Mouse (Mus musculus) stomach, postnatal 0 days (tissue): ENCODE data around the gene Mapk8ip1. TPM values are rescaled to one million over a fixed set of nuclear protein-coding genes. Genes with fewer than 3 reads are reported as not detected.

ENCODE experiments used
- ATAC-seq: fragments of 200-750 bp; cut with Nextera tagmentation; 2 replicates; pipeline ENCODE4 v1.8.0; 2017; ENCODE audit not compliant: low FRiP score, low TSS enrichment
- DNase-seq: peaks from one replicate; pipeline ENCODE4 v3.0.0-alpha.2; 2016; ENCODE audit warnings: low spot score
- H3K27ac ChIP-seq: fragments of 300-500 bp; sonication (generic); replicated peaks from 2 replicates; pipeline ENCODE4 v1.5.1; 2014; ENCODE audit warnings: mild to moderate bottlenecking, control low read depth
- H3K27me3 ChIP-seq: fragments of 300-500 bp; sonication (generic); 2 replicates; pipeline ENCODE4 v1.6.1; 2014; ENCODE audit warnings: low read length; ENCODE audit not compliant: control insufficient read depth, insufficient read depth
- H3K36me3 ChIP-seq: fragments of 300-500 bp; sonication (generic); 2 replicates; pipeline ENCODE4 v1.6.1; 2014; ENCODE audit warnings: low read length, mixed read lengths; ENCODE audit not compliant: control insufficient read depth, insufficient read depth
- H3K4me1 ChIP-seq: fragments of 300-500 bp; sonication (generic); replicated peaks from 2 replicates; pipeline ENCODE4 v1.6.1; 2014; ENCODE audit warnings: antibody characterized with exemption; ENCODE audit not compliant: control insufficient read depth, insufficient read depth
- H3K4me2 ChIP-seq: fragments of 300-500 bp; sonication (generic); replicated peaks from 2 replicates; pipeline ENCODE4 v1.6.1; 2014; ENCODE audit warnings: low read depth, mild to moderate bottlenecking, control low read depth, moderate library complexity
- H3K4me3 ChIP-seq: fragments of 300-500 bp; sonication (generic); 2 replicates; pipeline ENCODE4 v1.5.1; 2014; ENCODE audit warnings: low read depth, low read length, control low read depth
- H3K9ac ChIP-seq: fragments of 300-500 bp; sonication (generic); 2 replicates; pipeline ENCODE4 v1.6.1; 2014; ENCODE audit warnings: mild to moderate bottlenecking, low read length, control low read depth, mixed read lengths
- H3K9me3 ChIP-seq: fragments of 300-500 bp; sonication (generic); 2 replicates; pipeline ENCODE4 v1.6.1; 2016; ENCODE audit warnings: low read length; ENCODE audit not compliant: control insufficient read depth
- CTCF ChIP-seq: IDR thresholded peaks from 2 replicates; pipeline ENCODE4 v1.5.1; 2016; ENCODE audit warnings: antibody characterized with exemption, low read depth, mild to moderate bottlenecking, moderate library complexity
- EP300 ChIP-seq: optimal IDR thresholded peaks from 2 replicates; pipeline ENCODE3; 2016; ENCODE audit warnings: antibody characterized with exemption
- WGBS: fragments of 180-500 bp; shearing (Covaris S2); extraction: QIAGEN DNeasy Blood & Tissue Kit; methylation state at CpG from one replicate; pipeline ENCODE4 v1.1.7; 2014; 5-methylcytosine and 5-hydroxymethylcytosine counted together
- polyA plus RNA-seq: library from polyadenylated mRNA; unstranded; fragments of >200 nt; fragmentation: Nextera tagmentation; extraction: Ambion mirVana; gene quantifications from 2 replicates; pipeline ENCODE4 v1.2.1, GENCODE M21; 2015

Mapk8ip1 gene
- polyA plus RNA-seq, 1 experiment from 2014 or later, result 10.3 TPM

DNA sequence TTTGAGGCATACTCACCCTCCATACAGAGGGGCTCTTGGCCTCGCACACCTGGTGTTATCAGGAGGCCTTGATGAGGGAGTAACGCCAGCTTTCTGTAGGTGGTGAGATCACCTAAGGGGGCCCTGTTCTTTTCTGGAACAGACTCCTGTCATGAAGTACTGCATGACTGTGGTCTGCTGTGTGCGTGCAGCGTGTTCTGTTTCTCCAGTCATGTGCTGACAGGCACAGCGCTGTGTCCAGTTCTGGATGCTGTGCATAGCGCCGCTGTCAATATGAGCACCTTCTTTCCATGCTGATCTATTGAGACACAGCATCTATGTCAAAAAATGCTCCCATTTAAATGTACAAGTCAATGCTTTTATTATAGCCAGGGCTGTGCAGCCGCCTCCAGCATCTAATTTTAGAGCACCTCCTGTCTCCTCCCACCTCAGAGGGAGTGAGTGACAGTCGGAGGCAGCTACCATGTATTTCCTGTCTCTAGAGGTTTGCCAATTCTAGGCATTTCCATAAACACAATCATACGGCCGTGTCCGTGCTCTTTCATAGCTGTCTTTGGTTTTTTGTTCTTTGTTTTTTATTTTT lies 41.4 kb upstream of the Mapk8ip1 start:
- no peaks in the 10 kb centered on the region for H3K36me3 ChIP-seq
- no peaks in the 10 kb centered on the region for H3K4me1 ChIP-seq
- H3K27me3 ChIP-seq, result no peaks in the 10 kb centered on the region
- H3K4me3 ChIP-seq, result no peak overlapping the region
- DNase-seq (no peak), ATAC-seq (no peak)
- H3K9me3 ChIP-seq, result no peaks in the 10 kb centered on the region
- 71% methylated on average over 12 of the region's 12 CpGs for WGBS
- no peak for TF ChIP-seq EP300
- TF ChIP-seq CTCF, result no peak
- H3K27ac ChIP-seq, result no peak overlapping the region
- H3K9ac ChIP-seq, result no peak overlapping the region
- H3K4me2 ChIP-seq, result no peak overlapping the region

- Histone ChIP-seq H3K9me3 (no peaks in the 10 kb centered on the region), H3K4me1 (no peaks in the 10 kb centered on the region), H3K27ac (no peak overlapping the region), H3K9ac (no peak overlapping the region), H3K4me2 (no peak overlapping the region), H3K4me3 (no peak overlapping the region), H3K36me3 (no peaks in the 10 kb centered on the region), H3K27me3 (no peaks in the 10 kb centered on the region)
- TF ChIP-seq EP300 (no peak), CTCF (no peak)
- 50% methylated on average over 6 of the region's 6 CpGs for WGBS
- DNase-seq, result no peak
- ATAC-seq, result no peak
Observed at GRCm38 (mm10) chr2:92440432-92440831, 39.4 kb upstream of the Mapk8ip1 start.

GRCm38 (mm10) chr2:92438567-92438966 lies 37.5 kb upstream of the Mapk8ip1 start:
- TF ChIP-seq EP300, result no peak
- TF ChIP-seq CTCF, result no peak
- WGBS, result 60% methylated on average over 3 of the region's 3 CpGs
- DNase-seq (no peak), ATAC-seq (no peak)
- Histone ChIP-seq H3K27ac (no peak overlapping the region), H3K9ac (no peak overlapping the region), H3K27me3 (no peaks in the 10 kb centered on the region), H3K4me2 (no peak overlapping the region), H3K9me3 (no peaks in the 10 kb centered on the region), H3K4me1 (0 out of 2 replicates have a peak, but pooled peaks cover 2% of the 10 kb centered on the region), H3K36me3 (no peaks in the 10 kb centered on the region), H3K4me3 (no peak overlapping the region)

- TF ChIP-seq CTCF, result peak; percentile 94
- no peak for TF ChIP-seq EP300
Observed at GRCm38 (mm10) chr2:92437875-92438274, 36.8 kb upstream of the Mapk8ip1 start.

GRCm38 (mm10) chr2:92437366-92437765 lies 36.3 kb upstream of the Mapk8ip1 start:
- Histone ChIP-seq H3K4me2 (no peak overlapping the region), H3K36me3 (no peaks in the 10 kb centered on the region), H3K4me1 (peaks cover 4% of the 10 kb centered on the region; the same call in 1 of the 2 replicates), H3K4me3 (no peak overlapping the region), H3K27me3 (no peaks in the 10 kb centered on the region), H3K27ac (no peak overlapping the region), H3K9ac (no peak overlapping the region), H3K9me3 (no peaks in the 10 kb centered on the region)
- 58% methylated on average over 4 of the region's 4 CpGs for WGBS
- ATAC-seq (no peak), DNase-seq (no peak)
- TF ChIP-seq CTCF, result no peak
- no peak for TF ChIP-seq EP300

More at GRCm38 (mm10) chr2:92437875-92438274, 36.8 kb upstream of the Mapk8ip1 start:
- no peak overlapping the region for H3K9ac ChIP-seq
- peak overlapping the region; percentile 33 for H3K4me2 ChIP-seq
- no peak overlapping the region for H3K4me3 ChIP-seq
- H3K27ac ChIP-seq, result no peak overlapping the region
- H3K36me3 ChIP-seq, result no peaks in the 10 kb centered on the region
- H3K9me3 ChIP-seq, result no peaks in the 10 kb centered on the region
- peak; percentile 60 for ATAC-seq
- 0 out of 2 replicates have a peak, but pooled peaks cover 2% of the 10 kb centered on the region for H3K4me1 ChIP-seq
- under 1% methylated on average over 5 of the region's 5 CpGs for WGBS
- no peaks in the 10 kb centered on the region for H3K27me3 ChIP-seq
- peak; percentile 89 for DNase-seq

DNA sequence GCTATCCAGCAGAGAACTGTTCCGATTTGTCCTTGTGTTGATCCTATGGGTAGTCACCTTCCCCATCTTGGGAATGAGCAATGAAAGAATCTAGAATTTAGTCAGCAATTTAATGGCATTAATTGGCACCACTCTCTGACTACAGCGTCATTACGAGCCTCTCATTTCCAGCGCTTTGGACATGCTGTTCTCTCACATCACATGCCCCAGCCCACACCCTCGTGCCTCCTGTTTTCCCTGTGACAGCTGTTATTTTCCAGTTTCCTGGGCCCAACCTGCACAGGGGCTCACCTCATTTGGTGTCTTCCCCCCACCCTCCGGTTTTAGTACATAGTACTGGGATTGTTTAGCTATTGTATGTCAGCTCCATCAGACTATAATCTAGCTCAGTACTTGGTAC lies 34.0 kb upstream of the Mapk8ip1 start:
- Histone ChIP-seq H3K36me3 (no peaks in the 10 kb centered on the region), H3K27ac (peak overlapping the region; percentile 82; the same call in 1 of the 2 replicates), H3K4me3 (no peak overlapping the region), H3K4me2 (peak overlapping the region; percentile 80; the same call in 1 of the 2 replicates), H3K9ac (no peak overlapping the region), H3K9me3 (no peaks in the 10 kb centered on the region), H3K27me3 (no peaks in the 10 kb centered on the region), H3K4me1 (peaks cover 16% of the 10 kb centered on the region)
- WGBS, result 46% methylated on average over 6 of the region's 6 CpGs
- TF ChIP-seq CTCF (no peak), EP300 (no peak)
- DNase-seq, result no peak
- no peak for ATAC-seq
